Mouse (Mus musculus): ENCODE measurements around the gene St6galnac4. TPM values are rescaled to one million over a fixed set of nuclear protein-coding genes. Genes with fewer than 3 reads are reported as not detected.

St6galnac4 gene
- polyA plus RNA-seq, 1 experiment from 2014 or later: 28.8 TPM

DNA sequence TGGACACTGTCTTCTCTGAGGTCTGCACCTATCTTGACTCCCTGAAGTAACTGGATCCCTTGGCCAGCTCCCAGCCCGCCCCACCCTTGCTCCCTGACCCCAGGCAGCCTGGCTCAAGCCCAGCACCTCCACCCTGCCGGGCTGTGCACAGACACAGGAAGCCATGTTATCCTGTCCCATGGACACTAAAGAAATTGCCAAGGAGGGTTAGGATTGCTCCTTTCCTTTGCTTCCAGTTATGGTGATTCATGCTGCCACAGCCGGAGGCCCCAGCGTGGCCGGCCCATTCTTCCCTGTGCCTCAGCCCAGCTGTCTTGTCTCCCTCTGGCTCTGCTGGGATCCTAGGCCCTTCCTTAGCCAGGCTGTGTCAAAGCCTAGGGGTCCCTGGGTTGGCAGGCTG, 46.8 kb downstream of the St6galnac4 start:
- no peaks in the 10 kb centered on the region for H3K27me3 ChIP-seq
- no peak for DNase-seq (ENCODE audit: low read depth, low spot score)
- no peak for ATAC-seq
- CTCF ChIA-PET: interaction anchor here (1.2 to 4.9 kb wide), 2 partner anchors 47 to 56 kb away, joined by 3 to 20 read pairs; no protein-coding TSS in a partner anchor
- no peak for TF ChIP-seq CTCF (IDR thresholded peaks at IDR 0.05)
- in situ Hi-C loops (cut with MboI; ENCODE audit: low pct_unique_long_range_greater_than_20kb): loop anchor here (5.0 kb wide), 1 partner anchor 54 kb away; no protein-coding TSS in a partner anchor
- POLR2A ChIA-PET: no interaction called here

DNA sequence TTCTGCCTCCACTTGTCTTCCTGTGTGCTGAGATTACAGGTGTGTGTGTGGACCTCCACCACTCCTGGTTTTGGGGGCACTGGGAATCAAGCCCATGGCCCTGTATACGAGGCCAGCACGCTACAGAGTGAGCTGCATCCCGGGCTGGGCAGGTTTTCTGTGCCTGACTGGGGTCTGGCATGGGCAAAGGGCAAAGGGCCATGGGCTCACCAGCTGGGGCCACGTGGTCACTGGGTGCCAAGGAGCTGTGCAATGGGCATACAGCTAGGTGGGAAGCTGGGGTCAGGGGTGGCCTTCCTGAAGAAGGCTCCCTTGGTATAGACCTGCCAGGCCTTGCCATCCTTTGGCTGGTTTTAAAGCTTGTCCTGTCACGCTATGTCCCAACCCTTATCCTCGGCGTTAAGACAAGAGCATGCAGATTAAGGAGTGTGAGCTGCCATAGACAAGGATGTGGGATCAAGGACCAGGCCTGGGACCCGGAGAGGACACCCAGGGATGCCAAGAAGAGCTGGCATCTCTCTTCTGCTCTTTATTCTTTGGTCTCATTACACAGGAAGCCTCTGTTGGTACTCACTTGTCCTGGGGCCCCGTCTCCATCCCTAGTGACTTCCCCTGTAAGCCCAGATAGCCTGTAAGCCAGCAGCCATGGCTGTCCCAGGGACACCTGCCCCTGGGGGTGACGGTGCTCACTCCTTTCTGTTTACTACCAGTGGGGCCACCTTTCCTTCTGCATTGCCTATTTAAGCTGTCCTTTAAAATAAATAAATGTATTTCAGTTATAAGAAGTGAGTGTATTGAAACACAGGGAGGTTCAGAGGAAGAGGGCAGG, 47.6 kb downstream of the St6galnac4 start:
- no peak for ATAC-seq
- TF ChIP-seq CTCF (IDR thresholded peaks at IDR 0.05): no peak
- CTCF ChIA-PET: interaction anchor here (0.8 to 4.9 kb wide), 3 partner anchors 15 to 55 kb away, joined by 3 to 20 read pairs (median 3); no protein-coding TSS in a partner anchor
- in situ Hi-C loops (cut with MboI; ENCODE audit: low pct_unique_long_range_greater_than_20kb): loop anchor here (5.0 kb wide), 1 partner anchor 53 kb away; no protein-coding TSS in a partner anchor
- POLR2A ChIA-PET: no interaction called here
- DNase-seq (ENCODE audit: low read depth, low spot score): no peak
- H3K27me3 ChIP-seq: no peaks in the 10 kb centered on the region

DNA sequence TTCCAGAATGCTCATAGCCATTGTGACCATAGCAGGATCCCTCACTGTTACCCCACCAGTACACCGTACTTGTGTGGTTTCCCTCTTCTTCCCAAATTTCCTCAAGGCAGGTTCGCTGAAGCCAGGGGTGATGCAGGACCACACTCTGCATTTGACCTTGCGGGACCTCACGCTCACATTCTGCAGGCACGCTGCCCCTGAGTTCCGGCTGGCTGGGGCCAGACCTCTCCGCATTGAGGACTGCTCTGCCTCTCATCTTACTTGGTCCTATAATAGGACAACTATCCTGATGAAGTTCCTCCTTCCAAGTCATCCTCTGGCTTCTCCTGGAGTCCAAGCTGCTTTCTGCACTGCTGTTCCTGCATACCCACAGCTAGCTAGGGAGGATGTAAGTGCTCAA, 49.7 kb downstream of the St6galnac4 start:
- ChIA-PET CTCF (interaction anchor here (4.9 kb wide), 1 partner anchor 53 kb away, joined by 20 read pairs; no protein-coding TSS in a partner anchor), POLR2A (interaction anchor here (0.9 kb wide), 1 partner anchor 10 kb away, joined by 6 read pairs; the partner anchor contains the start of gene Eng)
- TF ChIP-seq CTCF (IDR thresholded peaks at IDR 0.05): no peak
- ATAC-seq (no peak), DNase-seq (ENCODE audit: low read depth, low spot score) (no peak)
- in situ Hi-C loops (cut with MboI; ENCODE audit: low pct_unique_long_range_greater_than_20kb): no loop called here
- no peaks in the 10 kb centered on the region for H3K27me3 ChIP-seq

DNA sequence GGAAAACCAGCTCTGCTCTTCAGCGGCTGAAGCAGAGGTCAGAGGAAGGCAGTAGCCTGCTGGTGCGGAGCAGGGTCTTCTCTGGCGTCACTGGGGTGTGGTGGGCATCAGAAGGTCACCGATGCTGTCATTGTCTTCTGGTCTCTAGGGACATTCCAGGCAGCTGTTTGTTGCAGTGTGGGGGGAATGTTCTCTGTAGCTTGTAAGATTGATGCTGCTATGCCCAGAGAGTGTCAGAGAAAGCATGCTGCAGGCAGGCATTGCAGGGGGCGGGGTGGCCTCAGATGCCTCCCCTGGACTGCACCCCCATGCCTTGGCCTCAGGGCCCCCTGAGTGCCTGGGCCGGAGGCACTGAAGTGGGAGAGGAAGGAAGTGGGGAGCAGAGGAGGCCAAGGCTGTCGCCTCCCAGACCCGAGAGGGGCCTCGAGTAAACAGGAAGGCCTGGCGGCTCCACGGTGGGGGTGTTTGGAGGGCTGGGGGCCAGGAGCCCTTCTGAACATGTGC, 50.9 kb downstream of the St6galnac4 start:
- ATAC-seq (no peak), DNase-seq (ENCODE audit: low read depth, low spot score) (no peak)
- POLR2A ChIA-PET: interaction anchor here (0.8 to 0.9 kb wide), 2 partner anchors 9 to 47 kb away, joined by 5 to 6 read pairs; partner anchors contain the start of gene Eng

DNA sequence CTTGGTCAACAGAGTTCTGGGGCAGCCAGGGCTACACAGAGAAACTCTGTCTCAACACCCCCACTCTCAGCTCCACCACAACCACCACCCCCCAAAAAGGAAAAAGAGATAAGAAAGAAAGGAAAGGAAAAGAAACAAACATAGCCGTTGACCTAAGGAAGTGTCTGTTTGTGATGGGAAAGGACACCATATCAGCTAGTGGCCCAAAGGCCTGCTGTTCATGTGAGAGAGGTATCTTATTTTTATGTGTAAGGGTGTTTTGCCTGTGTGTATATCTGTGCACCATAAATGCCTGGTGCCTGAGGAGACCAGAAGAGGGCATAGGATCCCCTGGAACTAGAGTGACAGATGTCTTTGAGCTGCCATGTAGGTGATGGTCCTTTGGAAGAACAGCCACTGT, 52.7 kb downstream of the St6galnac4 start:
- DNase-seq (ENCODE audit: low read depth, low spot score) (no peak), ATAC-seq (no peak)
- ChIA-PET CTCF (interaction anchor here (1.8 kb wide), 1 partner anchor 50 kb away, joined by 7 read pairs; no protein-coding TSS in a partner anchor), POLR2A (no interaction called here)
- in situ Hi-C loops (cut with MboI; ENCODE audit: low pct_unique_long_range_greater_than_20kb): no loop called here
- no peak for TF ChIP-seq CTCF (IDR thresholded peaks at IDR 0.05)
- no peaks in the 10 kb centered on the region for H3K27me3 ChIP-seq

More for the DNA sequence above, 50.9 kb downstream of the St6galnac4 start:
- TF ChIP-seq CTCF (IDR thresholded peaks at IDR 0.05): no peak
- CTCF ChIA-PET: interaction anchor here (4.9 kb wide), 1 partner anchor 51 kb away, joined by 20 read pairs; no protein-coding TSS in a partner anchor
- in situ Hi-C loops (cut with MboI; ENCODE audit: low pct_unique_long_range_greater_than_20kb): no loop called here
- H3K27me3 ChIP-seq: no peaks in the 10 kb centered on the region

DNA sequence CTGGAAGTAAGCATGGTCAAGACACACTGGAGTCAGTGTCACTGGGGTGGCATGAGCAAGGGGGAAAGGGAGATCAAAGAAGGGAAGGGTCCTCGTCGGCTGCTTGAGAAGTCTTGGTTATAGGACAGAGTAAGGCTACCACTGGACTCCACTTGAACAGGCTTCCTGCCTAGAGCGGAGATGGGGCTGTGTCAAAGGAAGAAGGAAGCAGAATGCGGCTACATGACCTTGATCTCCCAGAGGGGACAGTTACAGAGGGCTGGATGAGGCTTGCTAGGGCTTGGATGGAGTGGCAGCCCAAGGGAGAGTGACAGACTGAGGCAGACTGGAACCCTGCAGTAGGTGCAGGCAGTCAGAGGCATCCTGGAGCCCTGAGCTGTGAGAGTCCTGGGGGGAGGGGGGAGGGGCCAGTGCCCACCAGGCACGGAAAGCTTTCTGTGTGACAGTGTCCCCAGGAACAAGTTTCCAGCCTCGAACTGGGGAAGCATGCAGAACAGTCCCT, 53.7 kb downstream of the St6galnac4 start:
- no peak for TF ChIP-seq CTCF (IDR thresholded peaks at IDR 0.05)
- in situ Hi-C loops (cut with MboI; ENCODE audit: low pct_unique_long_range_greater_than_20kb): no loop called here
- ChIA-PET POLR2A (no interaction called here), CTCF (interaction anchor here (1.8 kb wide), 1 partner anchor 49 kb away, joined by 7 read pairs; no protein-coding TSS in a partner anchor)
- H3K27me3 ChIP-seq: no peaks in the 10 kb centered on the region
- DNase-seq (ENCODE audit: low read depth, low spot score) (no peak), ATAC-seq (no peak)

DNA sequence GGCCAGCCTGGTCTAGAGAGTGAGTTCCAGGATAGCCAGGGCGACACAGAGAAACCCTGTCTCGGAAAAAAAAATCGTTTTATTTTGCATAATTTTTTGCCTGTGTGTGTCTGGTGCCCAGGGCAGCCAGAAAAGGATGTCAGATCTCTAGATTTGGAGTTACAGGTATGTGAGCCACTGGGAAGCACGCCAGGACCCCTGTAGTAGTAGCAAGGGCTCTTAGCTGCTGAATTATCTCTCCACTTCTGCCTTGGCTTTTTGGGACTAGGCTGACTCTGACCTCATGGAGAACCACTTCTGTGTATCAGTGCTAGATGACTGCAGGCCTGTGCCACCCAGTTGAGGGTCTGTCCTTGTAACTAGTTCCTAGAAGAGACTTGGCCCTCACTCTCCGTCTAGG, 54.9 kb downstream of the St6galnac4 start:
- in situ Hi-C loops (cut with MboI; ENCODE audit: low pct_unique_long_range_greater_than_20kb): no loop called here
- ChIA-PET POLR2A (no interaction called here), CTCF (no interaction called here)
- TF ChIP-seq CTCF (IDR thresholded peaks at IDR 0.05): no peak
- ATAC-seq (no peak), DNase-seq (ENCODE audit: low read depth, low spot score) (no peak)
- no peaks in the 10 kb centered on the region for H3K27me3 ChIP-seq

DNA sequence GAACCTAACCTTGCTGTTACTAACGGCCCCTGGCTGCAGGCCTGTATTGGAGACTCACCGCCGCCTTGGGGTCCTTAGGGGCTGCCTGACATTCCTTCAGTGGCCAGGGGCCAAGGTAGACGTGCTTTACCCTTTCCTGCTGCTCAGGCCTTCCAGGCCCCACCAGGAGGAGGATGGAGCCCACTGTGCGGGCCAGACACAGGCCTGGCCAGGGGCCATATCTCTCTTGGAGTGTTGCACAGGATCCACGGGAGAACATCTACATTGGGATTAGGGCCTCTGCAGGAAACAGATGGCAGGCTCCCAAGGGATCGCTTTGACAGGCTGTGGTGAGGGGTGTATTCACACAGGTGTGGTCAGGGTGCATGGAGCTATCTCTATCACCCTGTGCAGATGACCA, 55.9 kb downstream of the St6galnac4 start:
- DNase-seq (ENCODE audit: low read depth, low spot score) (no peak), ATAC-seq (no peak)
- no peak for TF ChIP-seq CTCF (IDR thresholded peaks at IDR 0.05)
- in situ Hi-C loops (cut with MboI; ENCODE audit: low pct_unique_long_range_greater_than_20kb): no loop called here
- H3K27me3 ChIP-seq: no peaks in the 10 kb centered on the region
- CTCF ChIA-PET: interaction anchor here (1.1 kb wide), 1 partner anchor 42 kb away, joined by 3 read pairs; no protein-coding TSS in a partner anchor
- POLR2A ChIA-PET: no interaction called here

DNA sequence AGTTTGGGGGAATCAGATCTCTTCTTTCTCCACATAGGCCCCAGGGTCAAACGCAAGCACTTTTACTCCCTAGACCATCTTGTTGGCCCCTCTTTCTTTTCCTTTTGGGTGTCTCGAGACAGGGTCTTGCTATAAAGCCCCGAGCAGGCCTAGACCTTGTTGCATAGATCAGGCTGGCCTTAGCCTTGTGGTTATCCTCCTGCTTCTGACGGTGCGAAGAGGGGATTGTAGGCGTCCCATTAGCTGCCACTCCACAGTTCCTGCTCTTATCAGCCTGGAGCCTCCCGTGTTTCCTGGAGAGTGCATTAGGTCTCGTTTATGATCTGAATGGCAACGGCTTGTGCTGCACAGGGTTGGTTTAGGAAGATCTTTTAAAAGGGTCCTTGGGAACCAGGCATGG, 57.2 kb downstream of the St6galnac4 start:
- CTCF ChIA-PET: interaction anchor here (0.7 kb wide), 1 partner anchor 45 kb away, joined by 3 read pairs; no protein-coding TSS in a partner anchor
- POLR2A ChIA-PET: no interaction called here
- TF ChIP-seq CTCF (IDR thresholded peaks at IDR 0.05): no peak
- in situ Hi-C loops (cut with MboI; ENCODE audit: low pct_unique_long_range_greater_than_20kb): no loop called here
- no peak for ATAC-seq
- no peak for DNase-seq (ENCODE audit: low read depth, low spot score)
- no peaks in the 10 kb centered on the region for H3K27me3 ChIP-seq

DNA sequence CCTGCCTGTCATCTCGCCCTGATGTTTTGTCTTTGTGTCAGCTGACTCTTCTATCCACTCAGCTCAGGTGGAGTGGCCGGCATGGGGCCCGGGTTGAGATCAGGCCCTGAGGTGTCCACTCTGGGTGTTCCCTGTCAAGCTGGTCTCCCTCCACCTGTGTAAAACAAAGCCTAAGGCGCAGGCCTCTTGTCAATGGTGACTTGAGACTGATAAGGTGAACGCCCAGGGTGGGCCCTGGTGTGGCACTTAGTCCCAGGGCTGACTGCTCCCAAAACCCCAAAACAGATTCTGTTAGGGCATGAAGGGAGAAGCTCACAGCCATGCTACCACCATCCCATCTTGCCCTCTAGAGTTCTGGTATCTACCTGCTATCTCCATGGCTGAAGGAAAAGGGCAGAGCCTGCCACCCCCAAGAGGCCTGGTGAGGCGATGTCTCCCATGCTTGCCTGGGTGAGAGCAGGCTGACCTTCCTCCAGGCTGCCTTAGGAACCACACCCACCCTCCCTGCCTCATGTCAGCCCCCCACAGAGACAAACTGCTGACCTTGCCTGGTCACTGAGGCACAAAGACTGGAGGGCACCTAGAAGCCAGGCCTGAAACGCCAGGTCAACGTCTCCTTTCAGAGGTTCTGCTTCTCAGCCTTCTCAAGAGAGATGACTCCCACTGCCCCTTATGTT, 58.0 kb downstream of the St6galnac4 start:
- no peaks in the 10 kb centered on the region for H3K27me3 ChIP-seq
- CTCF ChIA-PET: interaction anchor here (2.1 kb wide), 1 partner anchor 44 kb away, joined by 6 read pairs; no protein-coding TSS in a partner anchor
- TF ChIP-seq CTCF (IDR thresholded peaks at IDR 0.05): no peak
- in situ Hi-C loops (cut with MboI; ENCODE audit: low pct_unique_long_range_greater_than_20kb): no loop called here
- ATAC-seq (no peak), DNase-seq (ENCODE audit: low read depth, low spot score) (no peak)
- POLR2A ChIA-PET: no interaction called here
